Mouse (Mus musculus) layer of hippocampus, adult 9-11 months (tissue): Measurements from ENCODE around the gene Snupn.

Experiments used
- DNase-seq: peaks from one replicate; pipeline ENCODE4 v3.0.0; 2022

The Snupn gene

GRCm38 (mm10) chr9:57013756-57014155 lies 63.1 kb downstream of the Snupn start:
- no peak for DNase-seq

GRCm38 (mm10) chr9:57014766-57015165 lies 64.1 kb downstream of the Snupn start:
- DNase-seq = no peak

- no peak for DNase-seq
Observed at GRCm38 (mm10) chr9:57017631-57018030, 67.0 kb downstream of the Snupn start.

- peak; percentile 17 for DNase-seq
Observed at GRCm38 (mm10) chr9:57031756-57032155, 81.1 kb downstream of the Snupn start.
